Mouse (Mus musculus): Measurements from ENCODE around the gene Rpl27.
A peak's percentile ranks its signal among the peaks of the same experiment; 100 is the strongest.
"Not testable (repeated sequence)": the region's sequence is repeated elsewhere in the genome, so short reads cannot be mapped to it uniquely, and the experiment has no call there.

The Rpl27 gene

GRCm38 (mm10) chr11:101448274-101448746, 6.2 kb downstream of the Rpl27 start, which contains the start of gene Ifi35:
Gene Ifi35 (plus strand): TSS chr11:101448407.
- peak; percentile 83 for DNase-seq (ENCODE audit: low read depth)

GRCm38 (mm10) chr11:101448899-101449298, 6.8 kb downstream of the Rpl27 start:
- DNase-seq (ENCODE audit: low read depth), result no peak

GRCm38 (mm10) chr11:101449596-101449995, 7.5 kb downstream of the Rpl27 start:
- not testable (repeated sequence) for DNase-seq (ENCODE audit: low read depth)

- no peak for DNase-seq (ENCODE audit: low read depth)
Measured at GRCm38 (mm10) chr11:101450394-101450793, 8.3 kb downstream of the Rpl27 start.

- DNase-seq (ENCODE audit: low read depth), result no peak
Measured at GRCm38 (mm10) chr11:101451536-101451935, 9.4 kb downstream of the Rpl27 start.

- DNase-seq (ENCODE audit: low read depth), result no peak
Measured at GRCm38 (mm10) chr11:101452093-101452774, 10.1 kb downstream of the Rpl27 start.

- no peak for DNase-seq (ENCODE audit: low read depth)
Measured at GRCm38 (mm10) chr11:101454702-101455101, 12.6 kb downstream of the Rpl27 start.

GRCm38 (mm10) chr11:101455627-101456026, 13.5 kb downstream of the Rpl27 start:
- no peak for DNase-seq (ENCODE audit: low read depth)

GRCm38 (mm10) chr11:101457631-101458030, 15.5 kb downstream of the Rpl27 start:
- no peak for DNase-seq (ENCODE audit: low read depth)

- no peak for DNase-seq (ENCODE audit: low read depth)
Measured at GRCm38 (mm10) chr11:101458217-101458616, 16.1 kb downstream of the Rpl27 start.

GRCm38 (mm10) chr11:101459716-101460115, 17.6 kb downstream of the Rpl27 start:
- no peak for DNase-seq (ENCODE audit: low read depth)

GRCm38 (mm10) chr11:101460321-101460720, 18.2 kb downstream of the Rpl27 start:
- DNase-seq (ENCODE audit: low read depth), result no peak

- no peak for DNase-seq (ENCODE audit: low read depth)
Measured at GRCm38 (mm10) chr11:101462141-101462540, 20.0 kb downstream of the Rpl27 start.

GRCm38 (mm10) chr11:101462583-101463440, 20.7 kb downstream of the Rpl27 start:
- no peak for DNase-seq (ENCODE audit: low read depth)

GRCm38 (mm10) chr11:101464211-101465100, 22.4 kb downstream of the Rpl27 start, which contains the start of gene Rnd2:
Gene Rnd2 (plus strand): TSS chr11:101464999.
- DNase-seq (ENCODE audit: low read depth), result no peak

- no peak for DNase-seq (ENCODE audit: low read depth)
Measured at GRCm38 (mm10) chr11:101465101-101465868, 23.2 kb downstream of the Rpl27 start.

GRCm38 (mm10) chr11:101465869-101466551, 23.9 kb downstream of the Rpl27 start, which contains the start of gene Vat1:
Gene Vat1 (minus strand): TSS chr11:101466230.
- DNase-seq (ENCODE audit: low read depth), result no peak

- not testable (repeated sequence) for DNase-seq (ENCODE audit: low read depth)
Measured at GRCm38 (mm10) chr11:101466552-101466950, 24.5 kb downstream of the Rpl27 start.

- DNase-seq (ENCODE audit: low read depth), result no peak
Measured at GRCm38 (mm10) chr11:101467477-101468262, 25.6 kb downstream of the Rpl27 start.

- DNase-seq (ENCODE audit: low read depth), result no peak
Measured at GRCm38 (mm10) chr11:101468263-101468688, 26.2 kb downstream of the Rpl27 start.

Data from c-Kit-positive CD71-negative TER-119-negative erythroid progenitor cells, embryonic 14.5 days (primary cell).